Mouse (Mus musculus) lung, postnatal 0 days (tissue): ENCODE data around the gene Popdc2.

Experiments used
- CTCF ChIP-seq: IDR thresholded peaks from 2 replicates; pipeline ENCODE4 v1.5.1; 2016; ENCODE audit warnings: antibody characterized with exemption, mild to moderate bottlenecking
- EP300 ChIP-seq: IDR thresholded peaks from 2 replicates; pipeline ENCODE4 v1.6.1; 2016; ENCODE audit warnings: antibody characterized with exemption, mild to moderate bottlenecking, control low read depth

- TF ChIP-seq CTCF (no peak), EP300 (no peak)
Observed at GRCm38 (mm10) chr16:38425799-38426198, 63.8 kb downstream of the Popdc2 start.
